Mouse (Mus musculus): ENCODE results near the gene Rora. TPM values are rescaled to one million over a fixed set of nuclear protein-coding genes. Genes with fewer than 3 reads are reported as not detected.

Rora gene
- polyA plus RNA-seq, 1 experiment, result 4.5 TPM

- Histone ChIP-seq H3K4me3 (ENCODE audit: low read depth, low read length) (no peak overlapping the region), H3K27me3 (ENCODE audit: control insufficient read depth, insufficient read depth, low read length) (no peaks in the 10 kb centered on the region), H3K27ac (ENCODE audit: insufficient read depth, low read depth, low read length) (no peak overlapping the region), H3K36me3 (ENCODE audit: control insufficient read depth, insufficient read depth, low read length) (no peaks in the 10 kb centered on the region), H3K4me1 (ENCODE audit: control insufficient read depth, insufficient read depth, insufficient read length, low read length) (no peaks in the 10 kb centered on the region)
- WGBS, result 29% methylated on average over 3 of the region's 3 CpGs
- TF ChIP-seq POLR2A (IDR thresholded peaks at IDR 0.05; ENCODE audit: low read depth, low read length), result no peak
- peak; percentile 61; the same call in 1 of the 2 replicates for TF ChIP-seq CTCF (IDR thresholded peaks at IDR 0.05; ENCODE audit: extremely low read depth, insufficient read length, insufficient replicate concordance, low read depth, low read length)
Measured at GRCm38 (mm10) chr9:69357834-69358233, 704.2 kb downstream of the Rora start.

GRCm38 (mm10) chr9:69358797-69359196 is 705.2 kb downstream of the Rora start:
- TF ChIP-seq CTCF (IDR thresholded peaks at IDR 0.05; ENCODE audit: extremely low read depth, insufficient read length, insufficient replicate concordance, low read depth, low read length) (no peak), POLR2A (IDR thresholded peaks at IDR 0.05; ENCODE audit: low read depth, low read length) (no peak)
- 80% methylated on average over 6 of the region's 6 CpGs for WGBS

GRCm38 (mm10) chr9:69361951-69362445 is 708.4 kb downstream of the Rora start:
- TF ChIP-seq POLR2A (IDR thresholded peaks at IDR 0.05; ENCODE audit: low read depth, low read length) (no peak), CTCF (IDR thresholded peaks at IDR 0.05; ENCODE audit: extremely low read depth, insufficient read length, insufficient replicate concordance, low read depth, low read length) (no peak)
- Histone ChIP-seq H3K27ac (ENCODE audit: insufficient read depth, low read depth, low read length) (no peak overlapping the region), H3K36me3 (ENCODE audit: control insufficient read depth, insufficient read depth, low read length) (no peaks in the 10 kb centered on the region), H3K4me3 (ENCODE audit: low read depth, low read length) (no peak overlapping the region), H3K4me1 (ENCODE audit: control insufficient read depth, insufficient read depth, insufficient read length, low read length) (no peaks in the 10 kb centered on the region), H3K27me3 (ENCODE audit: control insufficient read depth, insufficient read depth, low read length) (no peaks in the 10 kb centered on the region)
- WGBS, result 84% methylated on average over 8 of the region's 8 CpGs

More at GRCm38 (mm10) chr9:69358797-69359196, 705.2 kb downstream of the Rora start:
- Histone ChIP-seq H3K27ac (ENCODE audit: insufficient read depth, low read depth, low read length) (no peak overlapping the region), H3K4me1 (ENCODE audit: control insufficient read depth, insufficient read depth, insufficient read length, low read length) (no peaks in the 10 kb centered on the region), H3K36me3 (ENCODE audit: control insufficient read depth, insufficient read depth, low read length) (no peaks in the 10 kb centered on the region), H3K4me3 (ENCODE audit: low read depth, low read length) (no peak overlapping the region), H3K27me3 (ENCODE audit: control insufficient read depth, insufficient read depth, low read length) (no peaks in the 10 kb centered on the region)

- WGBS, result 62% methylated on average over 4 of the region's 4 CpGs
- H3K27ac ChIP-seq (ENCODE audit: insufficient read depth, low read depth, low read length), result no peak overlapping the region
- TF ChIP-seq CTCF (IDR thresholded peaks at IDR 0.05; ENCODE audit: extremely low read depth, insufficient read length, insufficient replicate concordance, low read depth, low read length) (no peak), POLR2A (IDR thresholded peaks at IDR 0.05; ENCODE audit: low read depth, low read length) (no peak)
Measured at GRCm38 (mm10) chr9:69362766-69363165, 709.2 kb downstream of the Rora start.

GRCm38 (mm10) chr9:69364117-69364516 is 710.5 kb downstream of the Rora start:
- no peaks in the 10 kb centered on the region for H3K36me3 ChIP-seq (ENCODE audit: control insufficient read depth, insufficient read depth, low read length)
- no peaks in the 10 kb centered on the region for H3K4me1 ChIP-seq (ENCODE audit: control insufficient read depth, insufficient read depth, insufficient read length, low read length)
- H3K27me3 ChIP-seq (ENCODE audit: control insufficient read depth, insufficient read depth, low read length), result no peaks in the 10 kb centered on the region
- 70% methylated on average over 16 of the region's 16 CpGs for WGBS
- H3K27ac ChIP-seq (ENCODE audit: insufficient read depth, low read depth, low read length), result no peak overlapping the region
- H3K4me3 ChIP-seq (ENCODE audit: low read depth, low read length), result no peak overlapping the region
- TF ChIP-seq CTCF (IDR thresholded peaks at IDR 0.05; ENCODE audit: extremely low read depth, insufficient read length, insufficient replicate concordance, low read depth, low read length) (no peak), POLR2A (IDR thresholded peaks at IDR 0.05; ENCODE audit: low read depth, low read length) (no peak)

More at GRCm38 (mm10) chr9:69362766-69363165, 709.2 kb downstream of the Rora start:
- Histone ChIP-seq H3K36me3 (ENCODE audit: control insufficient read depth, insufficient read depth, low read length) (no peaks in the 10 kb centered on the region), H3K4me1 (ENCODE audit: control insufficient read depth, insufficient read depth, insufficient read length, low read length) (no peaks in the 10 kb centered on the region), H3K27me3 (ENCODE audit: control insufficient read depth, insufficient read depth, low read length) (no peaks in the 10 kb centered on the region), H3K4me3 (ENCODE audit: low read depth, low read length) (no peak overlapping the region)

GRCm38 (mm10) chr9:69367055-69367454 is 713.5 kb downstream of the Rora start:
- TF ChIP-seq CTCF (IDR thresholded peaks at IDR 0.05; ENCODE audit: extremely low read depth, insufficient read length, insufficient replicate concordance, low read depth, low read length), result no peak
- TF ChIP-seq POLR2A (IDR thresholded peaks at IDR 0.05; ENCODE audit: low read depth, low read length), result no peak
- Histone ChIP-seq H3K27ac (ENCODE audit: insufficient read depth, low read depth, low read length) (no peak overlapping the region), H3K27me3 (ENCODE audit: control insufficient read depth, insufficient read depth, low read length) (no peaks in the 10 kb centered on the region), H3K4me3 (ENCODE audit: low read depth, low read length) (no peak overlapping the region), H3K4me1 (ENCODE audit: control insufficient read depth, insufficient read depth, insufficient read length, low read length) (no peaks in the 10 kb centered on the region), H3K36me3 (ENCODE audit: control insufficient read depth, insufficient read depth, low read length) (no peaks in the 10 kb centered on the region)
- WGBS, result 69% methylated on average over 4 of the region's 4 CpGs

- 73% methylated on average over 8 of the region's 8 CpGs for WGBS
- Histone ChIP-seq H3K4me1 (ENCODE audit: control insufficient read depth, insufficient read depth, insufficient read length, low read length) (no peaks in the 10 kb centered on the region), H3K27me3 (ENCODE audit: control insufficient read depth, insufficient read depth, low read length) (no peaks in the 10 kb centered on the region), H3K4me3 (ENCODE audit: low read depth, low read length) (no peak overlapping the region), H3K36me3 (ENCODE audit: control insufficient read depth, insufficient read depth, low read length) (no peaks in the 10 kb centered on the region), H3K27ac (ENCODE audit: insufficient read depth, low read depth, low read length) (no peak overlapping the region)
- peak; percentile 81; the same call in 1 of the 2 replicates for TF ChIP-seq CTCF (IDR thresholded peaks at IDR 0.05; ENCODE audit: extremely low read depth, insufficient read length, insufficient replicate concordance, low read depth, low read length)
- TF ChIP-seq POLR2A (IDR thresholded peaks at IDR 0.05; ENCODE audit: low read depth, low read length), result no peak
Measured at GRCm38 (mm10) chr9:69368071-69368470, 714.5 kb downstream of the Rora start.
